Mouse (Mus musculus) cortical plate, adult 2 months (tissue): ENCODE results near the gene Mdc1. TPM values are rescaled to one million over a fixed set of nuclear protein-coding genes. Genes with fewer than 3 reads are reported as not detected.
A peak's percentile ranks its signal among the peaks of the same experiment; 100 is the strongest.

Experiments
- H3K27ac ChIP-seq: fragments of 200-500 bp; 2 replicates; pipeline ENCODE4 v1.5.1; 2012; ENCODE audit warnings: low read length, control low read depth, inconsistent platforms; ENCODE audit not compliant: insufficient read depth
- H3K4me1 ChIP-seq: fragments of 200-500 bp; 2 replicates; pipeline ENCODE4 v1.6.1; 2011; ENCODE audit warnings: low read length; ENCODE audit not compliant: control insufficient read depth, insufficient read depth
- H3K4me3 ChIP-seq: fragments of 200-500 bp; 2 replicates; pipeline ENCODE4 v1.5.1; 2011; ENCODE audit warnings: mild to moderate bottlenecking, low read length, control low read depth; ENCODE audit not compliant: insufficient read depth
- CTCF ChIP-seq: fragments of 200-500 bp; IDR thresholded peaks from 2 replicates; pipeline ENCODE4 v1.5.1; 2011; ENCODE audit warnings: mild to moderate bottlenecking, control low read depth, low read length; ENCODE audit not compliant: insufficient read depth; ENCODE audit errors: extremely low read depth
- POLR2A ChIP-seq: fragments of 200-500 bp; IDR thresholded peaks from 2 replicates; pipeline ENCODE4 v1.6.1; 2011; ENCODE audit warnings: mild to moderate bottlenecking, low read length, control low read depth; ENCODE audit not compliant: insufficient read depth; ENCODE audit errors: extremely low read depth
- polyA plus RNA-seq: library from polyadenylated mRNA; depleted of rRNA; stranded (reverse); fragments of >200 nt; gene quantifications from 2 replicates; pipeline ENCODE4 v1.2.3, GENCODE M21; 2012

Gene Mdc1
- polyA plus RNA-seq, 1 experiment = 8.4 TPM

DNA sequence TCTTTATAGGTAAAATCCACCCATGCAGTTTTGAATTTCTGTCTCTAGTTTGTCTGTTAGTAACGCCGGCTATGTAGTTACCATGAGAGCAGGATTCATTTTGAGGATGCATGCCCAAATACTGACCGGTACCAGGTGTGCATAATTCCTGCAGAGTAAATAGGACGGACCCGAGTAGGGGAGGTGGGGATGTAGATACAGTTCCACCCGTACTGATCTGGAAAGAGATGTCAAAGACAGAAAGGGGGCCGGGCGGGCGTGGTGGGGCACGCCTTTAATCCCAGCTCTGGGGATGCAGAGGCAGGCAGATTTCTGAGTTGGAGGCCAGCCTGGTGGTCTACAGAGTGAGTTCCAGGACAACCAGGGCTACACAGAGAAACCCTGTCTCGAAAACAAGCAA is 691 bp downstream of the Mdc1 start:
- TF ChIP-seq CTCF (no peak), POLR2A (no peak)
- no peak overlapping the region for H3K27ac ChIP-seq
- H3K4me3 ChIP-seq = peak overlapping the region; percentile 52
- H3K4me1 ChIP-seq = no peaks in the 10 kb centered on the region

DNA sequence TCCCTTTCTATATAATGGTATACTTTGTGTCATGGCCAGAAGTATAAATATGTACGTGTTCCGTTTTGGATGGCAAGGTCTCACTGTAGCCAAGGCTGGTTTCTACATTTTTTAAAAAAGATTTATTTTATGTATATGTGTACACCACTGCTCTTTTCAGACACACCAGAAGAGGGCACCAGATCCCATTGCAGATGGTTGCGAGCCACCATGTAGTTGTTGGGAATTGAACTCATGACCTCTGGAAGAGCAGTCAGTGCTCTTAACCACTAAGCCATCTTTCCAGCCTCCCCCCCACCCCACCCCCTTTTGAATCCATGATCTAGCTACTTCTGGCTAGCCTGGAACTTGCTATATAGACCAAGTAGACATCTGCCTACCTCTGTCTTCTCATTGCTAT is 2.2 kb downstream of the Mdc1 start:
- Histone ChIP-seq H3K4me1 (no peaks in the 10 kb centered on the region), H3K4me3 (no peak overlapping the region), H3K27ac (no peak overlapping the region)
- TF ChIP-seq POLR2A (no peak), CTCF (no peak)

DNA sequence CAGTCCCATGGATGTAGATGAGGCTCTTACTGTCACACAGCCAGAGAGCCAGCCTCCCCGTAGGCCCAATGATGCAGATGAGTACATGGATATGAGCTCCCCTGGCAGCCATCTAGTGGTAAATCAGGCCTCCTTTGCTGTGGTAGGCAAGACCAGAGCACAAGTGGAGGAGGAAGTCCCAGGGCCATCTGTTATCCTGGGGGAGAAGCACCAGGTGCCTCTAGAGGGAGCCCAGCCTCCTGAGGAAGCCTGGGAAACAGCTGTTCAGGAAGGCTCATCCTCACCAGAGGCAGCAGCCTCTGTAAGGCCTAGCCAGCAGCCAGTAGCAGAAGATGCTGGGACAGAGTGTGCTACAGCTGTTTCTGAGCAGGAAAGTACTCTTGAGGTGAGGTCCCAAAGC is 6.8 kb downstream of the Mdc1 start:
- Histone ChIP-seq H3K4me3 (no peak overlapping the region), H3K27ac (no peak overlapping the region), H3K4me1 (no peaks in the 10 kb centered on the region)
- TF ChIP-seq CTCF = peak; percentile 10; the same call in 1 of the 2 replicates
- TF ChIP-seq POLR2A = no peak

DNA sequence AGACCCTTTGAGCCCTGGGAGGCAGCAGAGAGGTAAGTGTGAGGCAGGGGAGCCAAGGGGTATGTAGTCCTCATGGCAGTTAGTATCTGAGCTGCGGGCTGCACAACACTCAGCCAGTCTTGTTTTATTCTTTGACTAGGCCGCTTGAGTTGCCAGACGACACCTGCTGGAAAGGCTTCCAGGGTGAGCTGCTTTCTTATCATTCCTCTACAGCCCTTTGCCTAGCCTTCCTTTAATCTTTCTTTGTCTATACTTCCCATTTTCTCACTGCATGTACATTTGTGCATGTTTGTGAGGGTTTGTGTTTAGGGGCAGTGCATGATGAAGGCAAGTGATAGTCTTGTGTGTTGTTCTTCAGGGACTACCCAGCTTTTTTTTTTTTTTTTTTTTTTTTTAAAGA is 9.7 kb downstream of the Mdc1 start:
- Histone ChIP-seq H3K4me3 (no peak overlapping the region), H3K27ac (no peak overlapping the region), H3K4me1 (no peaks in the 10 kb centered on the region)
- TF ChIP-seq CTCF (no peak), POLR2A (no peak)

DNA sequence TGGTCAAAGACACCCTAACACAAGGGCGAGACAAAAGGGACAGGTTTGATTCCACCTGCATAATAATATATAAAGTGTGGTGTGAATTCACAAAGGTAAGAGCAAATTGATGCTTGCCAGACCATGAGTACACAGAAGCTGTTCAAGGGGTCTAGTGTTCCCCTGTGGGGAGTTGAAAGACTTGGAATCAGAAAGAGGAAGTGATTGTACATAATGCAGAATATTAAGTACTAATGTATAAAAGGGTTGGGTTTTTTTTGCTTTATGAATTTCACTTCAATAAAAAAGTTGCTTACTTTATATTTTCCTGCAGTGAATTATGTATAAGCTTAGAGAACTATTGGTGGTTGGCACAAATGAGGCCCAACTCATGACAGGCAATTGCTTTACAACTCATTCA is 18.1 kb downstream of the Mdc1 start:
- H3K27ac ChIP-seq = no peak overlapping the region
- no peak for TF ChIP-seq POLR2A
- no peak for TF ChIP-seq CTCF
- H3K4me3 ChIP-seq = no peak overlapping the region
- no peaks in the 10 kb centered on the region for H3K4me1 ChIP-seq

DNA sequence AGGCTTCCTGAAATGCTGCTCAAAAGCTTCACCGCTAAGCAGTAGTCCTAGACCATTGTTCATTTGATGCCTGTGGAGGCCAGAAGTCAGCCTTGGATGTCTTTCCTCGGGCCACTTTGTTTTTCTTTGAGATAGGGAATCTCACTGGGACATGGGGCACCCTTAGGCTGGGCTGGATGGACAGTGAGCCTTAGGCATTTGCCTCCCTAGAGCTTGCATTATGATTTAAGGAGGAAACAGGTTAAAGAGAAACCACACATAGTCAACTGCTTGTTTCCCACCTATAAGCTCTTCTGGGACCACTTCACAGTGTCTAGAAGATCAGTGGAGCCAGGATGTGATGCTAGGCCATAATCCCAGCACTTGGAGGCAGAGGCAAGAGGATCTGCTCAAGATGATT is 18.5 kb downstream of the Mdc1 start:
- TF ChIP-seq POLR2A (no peak), CTCF (no peak)
- H3K27ac ChIP-seq = no peak overlapping the region
- no peak overlapping the region for H3K4me3 ChIP-seq
- H3K4me1 ChIP-seq = no peaks in the 10 kb centered on the region

DNA sequence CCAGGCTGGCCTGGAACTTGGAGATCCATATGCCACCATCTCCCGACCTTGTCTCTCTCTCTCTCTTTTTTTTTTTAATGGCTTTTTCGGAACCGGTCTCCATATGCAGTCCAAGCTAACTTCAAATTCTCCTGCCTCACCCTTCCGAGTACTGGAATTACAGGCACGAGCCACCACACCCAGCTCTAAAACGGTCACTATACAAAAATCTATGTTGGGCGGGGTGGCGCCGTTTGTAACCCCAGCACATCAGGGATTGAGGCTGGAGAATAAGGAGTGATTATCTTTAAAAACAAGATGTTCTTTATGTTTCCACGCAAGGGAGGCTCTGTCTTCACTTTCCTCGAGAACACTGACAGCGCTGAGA is 19.5 kb downstream of the Mdc1 start:
- no peak for TF ChIP-seq POLR2A
- no peak for TF ChIP-seq CTCF
- Histone ChIP-seq H3K4me1 (no peaks in the 10 kb centered on the region), H3K4me3 (peak overlapping the region; percentile 76), H3K27ac (no peak overlapping the region)

DNA sequence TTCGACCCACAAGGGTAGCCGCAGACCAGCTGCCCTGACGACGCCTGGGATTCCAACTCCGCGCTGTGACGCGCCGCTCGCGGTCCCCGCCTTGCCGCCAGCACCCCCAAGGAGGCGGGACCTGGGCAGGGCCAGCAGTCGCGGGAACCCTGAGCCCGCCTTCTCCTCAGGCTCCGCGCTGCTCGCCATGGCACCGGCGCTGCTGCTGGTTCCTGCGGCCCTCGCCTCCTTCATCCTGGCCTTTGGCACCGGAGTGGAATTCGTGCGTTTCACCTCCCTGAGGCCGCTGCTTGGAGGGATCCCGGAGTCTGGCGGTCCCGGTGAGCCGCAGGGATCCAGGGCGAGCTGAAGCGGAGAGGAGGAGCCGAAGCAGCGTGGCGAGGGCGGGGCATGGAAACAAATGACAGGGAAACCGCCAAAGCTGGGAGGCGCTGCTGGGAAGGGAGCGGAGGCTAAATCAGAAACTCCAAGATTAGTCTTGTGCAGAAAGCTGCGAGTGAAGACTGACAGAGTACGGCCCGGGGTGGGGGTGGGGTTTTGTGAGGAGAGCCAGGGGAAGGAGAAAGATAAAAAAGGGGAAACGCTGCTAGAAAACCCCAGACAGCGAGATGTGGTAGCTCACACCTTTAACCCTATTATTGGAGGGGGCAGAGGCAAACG is 20.0 kb downstream of the Mdc1 start, which contains the start of gene Nrm:
Nrm (plus strand) TSS at position 121 of the 660 bp plus-strand sequence.
- H3K27ac ChIP-seq = 0 out of 2 replicates have a peak within 1 kb of the TSS, but pooled peaks have one; percentile 26
- H3K4me3 ChIP-seq = peak within 1 kb of the TSS; percentile 76
- peaks cover 2% of the 10 kb centered on the region; the same call in 1 of the 2 replicates for H3K4me1 ChIP-seq
- 0 out of 2 replicates have a peak, but pooled peaks have one; percentile 8 for TF ChIP-seq CTCF
- TF ChIP-seq POLR2A = 0 out of 2 replicates have a peak, but pooled peaks have one; percentile 56

DNA sequence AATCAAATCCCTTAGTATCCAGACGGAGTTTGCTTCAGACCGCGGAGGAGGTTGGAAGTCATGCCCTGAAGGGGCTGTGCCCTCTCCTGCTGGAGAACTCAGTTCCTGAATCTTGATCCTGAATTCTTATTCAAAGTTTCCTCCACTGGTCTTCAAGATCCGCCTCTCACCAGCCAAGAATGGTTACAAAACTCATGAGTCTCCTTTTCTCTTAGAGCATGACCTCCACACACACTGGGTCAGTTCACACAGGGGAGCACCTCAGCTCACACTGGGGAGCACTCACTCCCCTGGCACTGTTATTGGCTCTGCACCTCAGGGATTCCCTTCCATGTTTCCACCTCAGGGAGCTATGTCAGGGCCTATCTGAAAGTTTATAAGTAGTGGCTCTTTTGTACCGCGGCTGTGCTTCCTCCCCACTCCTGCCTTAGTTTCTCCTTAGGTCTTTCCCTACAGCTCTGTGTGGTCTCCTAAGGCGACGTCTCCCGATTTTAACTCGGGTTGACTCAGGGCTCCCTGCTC is 23.6 kb downstream of the Mdc1 start:
- no peak for TF ChIP-seq CTCF
- no peak for TF ChIP-seq POLR2A
- no peak overlapping the region for H3K4me3 ChIP-seq
- no peak overlapping the region for H3K27ac ChIP-seq
- H3K4me1 ChIP-seq = peaks cover 3% of the 10 kb centered on the region; the same call in 1 of the 2 replicates
